Mouse (Mus musculus): ENCODE data around the gene Rnf121. TPM values are rescaled to one million over a fixed set of nuclear protein-coding genes. Genes with fewer than 3 reads are reported as not detected.

Gene Rnf121
- 27.4 TPM for polyA plus RNA-seq (2017; shearing (Covaris generic))

DNA sequence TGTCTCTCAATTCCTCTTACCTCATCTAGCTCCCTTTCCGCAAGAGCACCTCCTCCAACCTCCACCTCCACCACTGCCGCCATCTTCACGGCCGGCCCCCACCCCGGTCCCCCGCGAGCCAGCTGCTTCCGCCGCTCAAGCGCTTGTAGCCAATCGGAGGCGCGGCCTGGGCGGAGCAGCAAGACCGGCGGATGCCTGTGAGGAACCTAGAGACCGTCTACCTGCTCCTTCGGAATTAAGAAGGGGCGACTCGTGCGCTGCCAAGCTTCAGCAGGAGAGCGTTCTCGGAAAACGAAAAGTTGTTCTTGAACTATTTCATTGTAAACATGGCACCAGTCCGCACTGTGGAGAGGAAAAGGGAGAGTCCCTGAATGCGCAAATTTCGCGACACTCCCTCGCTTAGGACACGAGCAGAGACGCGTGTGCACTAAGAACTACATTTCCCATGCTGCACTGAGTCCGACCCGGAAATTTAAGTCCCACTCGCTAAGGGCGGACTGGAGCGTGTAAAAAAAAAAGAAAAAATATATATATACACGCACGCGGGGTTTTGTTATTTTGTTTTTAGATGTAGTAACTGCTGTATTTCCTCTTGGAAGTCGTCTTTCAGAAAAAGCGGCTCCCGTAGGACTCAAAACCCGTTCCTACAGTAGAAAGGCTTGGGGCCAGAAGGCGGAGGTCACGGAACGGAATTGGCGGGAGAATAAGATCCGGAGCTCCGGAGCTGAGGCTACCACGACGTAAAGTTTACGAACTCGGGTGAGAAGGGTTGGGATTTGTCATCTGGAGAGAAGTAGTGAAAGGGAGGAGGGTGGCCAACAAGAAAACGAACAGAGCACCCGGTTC lies at the start of gene Rnf121, which contains the start of the genes Xndc1 and Xntrpc:
TSS of gene Rnf121 (minus strand) at position 424 of the 846 bp plus-strand sequence.
TSS of gene Xndc1 (plus strand) at position 466 of the 846 bp plus-strand sequence.
TSS of gene Xntrpc (plus strand) at position 668 of the 846 bp plus-strand sequence.

DNA sequence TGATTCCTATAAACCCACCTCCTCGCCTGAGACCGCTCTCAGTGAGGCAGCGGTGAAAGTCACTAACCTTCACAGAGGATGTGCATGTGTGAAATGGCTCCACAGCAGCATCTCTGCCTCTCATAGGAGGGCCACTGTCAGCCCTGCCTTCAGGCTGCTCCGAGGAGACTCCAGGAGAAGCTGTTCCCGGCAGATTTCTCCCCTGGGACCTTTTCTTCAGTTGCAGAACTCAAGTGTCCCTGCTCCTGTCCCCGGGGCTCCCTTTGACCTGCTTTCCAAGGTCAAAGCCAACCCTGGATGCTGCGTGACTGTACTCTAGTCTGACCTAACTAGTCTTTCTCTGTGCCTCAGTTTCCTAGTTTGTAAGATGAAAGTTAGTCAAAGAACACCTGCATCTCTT lies 43.9 kb upstream of the Rnf121 start, which contains the start of gene Art5:
TSS of gene Art5 (minus strand) at position 319 of the 400 bp plus-strand sequence.

GRCm38 (mm10) chr7:102101487-102101886 lies 36.2 kb upstream of the Rnf121 start, which contains the start of gene Art1:
Gene Art1 (plus strand): TSS chr7:102101743.

DNA sequence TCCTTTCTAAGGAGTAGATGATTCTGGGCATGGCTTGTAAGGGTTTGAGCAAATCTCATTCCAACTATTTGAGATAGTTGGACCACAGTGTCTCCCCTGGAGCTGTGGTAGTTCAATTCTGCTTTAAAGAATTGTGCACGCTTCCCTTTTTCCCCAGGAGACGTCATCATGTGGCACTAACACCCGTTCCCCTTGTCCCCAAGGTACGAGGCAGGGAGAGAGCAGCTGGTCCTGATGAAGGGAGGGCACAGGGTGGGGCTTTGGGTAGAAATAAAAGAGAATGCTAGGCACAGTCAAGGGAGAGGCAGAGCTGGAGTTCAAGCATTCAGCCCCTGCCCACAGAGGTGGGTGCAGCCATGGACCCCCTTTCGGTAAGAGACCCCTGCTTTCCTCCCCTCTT lies 17.5 kb upstream of the Rnf121 start, which contains the start of gene Trpc2:
TSS of gene Trpc2 (plus strand) at position 301 of the 400 bp plus-strand sequence.

GRCm38 (mm10) chr7:102018590-102018989 lies 46.7 kb downstream of the Rnf121 start, which contains the start of gene Il18bp:
Gene Il18bp (minus strand): TSS chr7:102018690.

Other genes starting within 250 kb of the Rnf121 start
- gene Phox2a, start 247.2 kb downstream of the Rnf121 start, polyA plus RNA-seq (2017; shearing (Covaris generic)) = not detected
- gene Inppl1, start 227.2 kb downstream of the Rnf121 start, polyA plus RNA-seq (2017; shearing (Covaris generic)) = 10.6 TPM
- gene Folr2, start 208.3 kb downstream of the Rnf121 start, polyA plus RNA-seq (2017; shearing (Covaris generic)) = not detected
- 43.1 TPM for gene Anapc15, start 201.8 kb downstream of the Rnf121 start, polyA plus RNA-seq (2017; shearing (Covaris generic))
- not detected for gene Folr1, start 194.7 kb downstream of the Rnf121 start, polyA plus RNA-seq (2017; shearing (Covaris generic))
- 152 TPM for gene Lamtor1, start 159.6 kb downstream of the Rnf121 start, polyA plus RNA-seq (2017; shearing (Covaris generic))
- 0.83 TPM for gene Tomt, start 159.1 kb downstream of the Rnf121 start, polyA plus RNA-seq (2017; shearing (Covaris generic))
- 4.7 TPM for gene Lrrc51, start 131.6 kb downstream of the Rnf121 start, polyA plus RNA-seq (2017; shearing (Covaris generic))
- 255 TPM for gene Numa1, start 131.4 kb downstream of the Rnf121 start, polyA plus RNA-seq (2017; shearing (Covaris generic))
- gene Il18bp, start 46.8 kb downstream of the Rnf121 start, polyA plus RNA-seq (2017; shearing (Covaris generic)) = 5.4 TPM
- gene Xndc1, start within 50 bp of the Rnf121 start, polyA plus RNA-seq (2017; shearing (Covaris generic)) = 28.8 TPM
- gene Xntrpc, start 244 bp upstream of the Rnf121 start, polyA plus RNA-seq (2017; shearing (Covaris generic)) = 1.5 TPM
- gene Trpc2, start 17.6 kb upstream of the Rnf121 start, polyA plus RNA-seq (2017; shearing (Covaris generic)) = 0.15 TPM
- gene Art1, start 36.3 kb upstream of the Rnf121 start, polyA plus RNA-seq (2017; shearing (Covaris generic)) = not detected
- gene Art5, start 44.0 kb upstream of the Rnf121 start, polyA plus RNA-seq (2017; shearing (Covaris generic)) = 1.4 TPM
- not detected for gene Chrna10, start 51.4 kb upstream of the Rnf121 start, polyA plus RNA-seq (2017; shearing (Covaris generic))
- gene Nup98, start 144.7 kb upstream of the Rnf121 start, polyA plus RNA-seq (2017; shearing (Covaris generic)) = 34.6 TPM
- 52.9 TPM for gene Pgap2, start 144.7 kb upstream of the Rnf121 start, polyA plus RNA-seq (2017; shearing (Covaris generic))
- gene Rhog, start 190.6 kb upstream of the Rnf121 start, polyA plus RNA-seq (2017; shearing (Covaris generic)) = 303 TPM
- gene Stim1, start 202.3 kb upstream of the Rnf121 start, polyA plus RNA-seq (2017; shearing (Covaris generic)) = 104 TPM